Mouse (Mus musculus): ENCODE measurements at regions not wholly inside any gene's neighbourhood (a gene's known extent, or its start where the extent isn't known, plus 50 kb on each side); places are given as distances from the start of the nearest gene placed in this dataset.

- DNase-seq, result no peak
- intact Hi-C loops (cut with DNase I), result no loop called here
These were observed 59.9 kb upstream of the Lrrn2 start for GRCm38 (mm10) chr1:132820136-132820535.

GRCm38 (mm10) chr1:132818296-132818695 is 61.8 kb upstream of the Lrrn2 start:
- intact Hi-C loops (cut with DNase I), result no loop called here
- no peak for DNase-seq

GRCm38 (mm10) chr1:132817366-132817765 is 62.7 kb upstream of the Lrrn2 start:
- DNase-seq, result no peak
- intact Hi-C loops (cut with DNase I), result no loop called here

- no peak for DNase-seq
- intact Hi-C loops (cut with DNase I), result no loop called here
These were observed 63.9 kb upstream of the Nfasc start for GRCm38 (mm10) chr1:132805543-132805942.

- DNase-seq, result peak; percentile 18 to 22
- intact Hi-C loops (cut with DNase I), result no loop called here
These were observed 62.2 kb upstream of the Nfasc start for GRCm38 (mm10) chr1:132803842-132804241.

- intact Hi-C loops (cut with DNase I), result no loop called here
These were observed 60.8 kb upstream of the Nfasc start for GRCm38 (mm10) chr1:132802380-132802779.

GRCm38 (mm10) chr1:132800285-132800684 is 58.7 kb upstream of the Nfasc start:
- intact Hi-C loops (cut with DNase I), result no loop called here
- no peak for DNase-seq

More at GRCm38 (mm10) chr1:132802380-132802779, 60.8 kb upstream of the Nfasc start:
- DNase-seq, result no peak

GRCm38 (mm10) chr1:132799258-132799657 is 57.7 kb upstream of the Nfasc start:
- intact Hi-C loops (cut with DNase I), result no loop called here
- DNase-seq, result no peak

- DNase-seq, result no peak
- intact Hi-C loops (cut with DNase I), result no loop called here
These were observed 52.9 kb upstream of the Nfasc start for GRCm38 (mm10) chr1:132794462-132794861.

Measured in heart, postnatal 36 days (tissue).